Mouse (Mus musculus) embryonic facial prominence, embryonic 10.5 days (tissue): ENCODE measurements at regions not wholly inside any gene's neighbourhood (a gene's known extent, or its start where the extent isn't known, plus 50 kb on each side); places are given as distances from the start of the nearest gene placed in this dataset.

Experiments
- DNase-seq: peaks from one replicate; pipeline ENCODE4 v3.0.0-alpha.2; 2017; ENCODE audit warnings: low spot score
- H3K27ac ChIP-seq: fragments of 300-500 bp; sonication (generic); replicated peaks from 2 replicates; pipeline ENCODE4 v1.5.1; 2016; ENCODE audit warnings: mild to moderate bottlenecking
- H3K27me3 ChIP-seq: fragments of 300-500 bp; sonication (generic); replicated peaks from 2 replicates; pipeline ENCODE4 v1.6.1; 2016; ENCODE audit warnings: low read depth, mild to moderate bottlenecking; ENCODE audit not compliant: poor library complexity, severe bottlenecking
- H3K36me3 ChIP-seq: fragments of 300-500 bp; sonication (generic); replicated peaks from 2 replicates; pipeline ENCODE4 v1.6.1; 2016; ENCODE audit warnings: mild to moderate bottlenecking, moderate library complexity
- H3K4me1 ChIP-seq: fragments of 300-500 bp; sonication (generic); 2 replicates; pipeline ENCODE4 v1.6.1; 2016
- H3K4me3 ChIP-seq: fragments of 300-500 bp; sonication (generic); 2 replicates; pipeline ENCODE4 v1.5.1; 2016; ENCODE audit warnings: mild to moderate bottlenecking, moderate library complexity
- H3K9me3 ChIP-seq: fragments of 300-500 bp; sonication (generic); 2 replicates; pipeline ENCODE4 v1.6.1; 2016; ENCODE audit warnings: mild to moderate bottlenecking
- whole genome bisulfite sequencing: fragments of 180-500 bp; shearing (Covaris S2); methylation state at CpG from one replicate; pipeline ENCODE4 v1.1.7; 2016; 5-methylcytosine and 5-hydroxymethylcytosine counted together

DNA sequence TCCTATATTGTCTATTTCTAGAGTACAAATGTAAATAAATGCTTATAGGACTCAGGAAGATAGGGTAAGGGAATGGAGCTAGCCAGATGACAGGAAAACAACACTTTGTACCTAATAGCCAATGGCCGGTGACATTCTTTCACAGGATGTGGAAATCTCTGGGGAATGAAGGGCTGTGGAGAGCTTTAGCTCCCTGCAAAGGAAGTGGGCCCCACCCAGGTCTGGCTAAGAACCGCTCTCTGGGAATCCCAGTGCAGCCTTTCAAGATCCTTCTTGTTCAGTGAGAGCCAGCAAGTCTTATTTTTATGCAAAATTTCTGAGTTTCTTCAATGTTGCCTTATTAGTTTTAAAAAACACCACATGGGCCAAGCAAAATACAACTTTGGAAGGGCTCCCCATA is 54.7 kb upstream of the Pappa2 start:
- DNase-seq, result no peak
- Histone ChIP-seq H3K4me3 (no peak overlapping the region), H3K9me3 (no peaks in the 10 kb centered on the region), H3K27me3 (no peaks in the 10 kb centered on the region), H3K27ac (no peak overlapping the region), H3K36me3 (no peaks in the 10 kb centered on the region), H3K4me1 (no peaks in the 10 kb centered on the region)
- 53% methylated on average over 2 of the region's 2 CpGs for WGBS

DNA sequence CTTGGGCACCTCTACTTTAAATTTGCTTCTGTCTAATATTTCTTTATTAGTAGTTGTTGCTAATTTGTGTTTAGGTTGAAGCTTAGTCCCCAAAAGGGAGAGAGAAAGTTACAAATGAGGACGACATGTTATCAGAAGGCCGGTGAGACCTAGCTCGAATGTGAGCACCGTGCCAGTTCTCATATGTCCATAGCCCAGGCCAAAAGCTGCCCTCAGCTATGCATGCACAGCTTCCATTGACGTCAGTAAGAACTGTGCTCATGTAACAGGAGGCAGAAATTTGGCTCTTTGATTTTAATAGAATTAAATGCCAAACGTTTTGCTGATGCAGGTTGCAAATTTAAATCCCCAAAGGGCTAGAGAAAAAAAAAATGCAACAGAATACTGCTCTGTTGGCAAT is 56.1 kb upstream of the Pappa2 start:
- WGBS, result 75% methylated on average over 6 of the region's 6 CpGs

DNA sequence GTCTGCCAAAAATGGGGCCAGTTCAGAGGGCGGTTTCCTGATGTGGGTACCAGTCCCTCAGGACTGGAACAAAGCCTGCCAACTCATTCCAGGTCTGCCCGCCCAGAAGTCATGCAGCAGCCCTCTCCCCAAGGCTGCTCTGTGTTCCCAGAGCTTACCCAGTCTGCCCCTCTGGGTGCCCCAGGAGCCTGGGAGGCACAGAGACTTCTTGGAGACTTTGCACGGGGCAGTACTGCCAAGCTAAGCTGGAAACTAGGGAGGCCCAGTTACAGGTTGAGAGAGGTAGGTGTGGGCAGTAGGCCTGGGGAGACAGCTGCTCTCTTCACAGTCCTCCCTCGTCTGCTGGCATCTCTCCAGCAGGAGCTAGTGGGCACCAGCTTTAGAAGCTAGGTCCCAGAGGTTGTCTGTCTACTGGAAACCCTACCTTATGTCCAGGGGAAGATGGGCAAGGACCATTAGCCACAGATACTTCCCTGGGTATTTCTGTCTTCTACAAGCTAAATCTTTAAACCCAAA is 65.6 kb upstream of the Pappa2 start:
- H3K4me3 ChIP-seq, result no peak overlapping the region
- H3K27ac ChIP-seq, result no peak overlapping the region
- H3K9me3 ChIP-seq, result no peaks in the 10 kb centered on the region
- H3K4me1 ChIP-seq, result peaks cover 5% of the 10 kb centered on the region; the same call in 1 of the 2 replicates
- no peaks in the 10 kb centered on the region for H3K36me3 ChIP-seq
- H3K27me3 ChIP-seq, result no peaks in the 10 kb centered on the region
- WGBS, result 84% methylated on average over 4 of the region's 4 CpGs
- DNase-seq, result no peak

More for the DNA sequence above, 56.1 kb upstream of the Pappa2 start:
- H3K36me3 ChIP-seq, result no peaks in the 10 kb centered on the region
- no peaks in the 10 kb centered on the region for H3K27me3 ChIP-seq
- no peak overlapping the region for H3K4me3 ChIP-seq
- H3K4me1 ChIP-seq, result no peaks in the 10 kb centered on the region
- DNase-seq, result no peak
- H3K27ac ChIP-seq, result no peak overlapping the region
- H3K9me3 ChIP-seq, result no peaks in the 10 kb centered on the region

DNA sequence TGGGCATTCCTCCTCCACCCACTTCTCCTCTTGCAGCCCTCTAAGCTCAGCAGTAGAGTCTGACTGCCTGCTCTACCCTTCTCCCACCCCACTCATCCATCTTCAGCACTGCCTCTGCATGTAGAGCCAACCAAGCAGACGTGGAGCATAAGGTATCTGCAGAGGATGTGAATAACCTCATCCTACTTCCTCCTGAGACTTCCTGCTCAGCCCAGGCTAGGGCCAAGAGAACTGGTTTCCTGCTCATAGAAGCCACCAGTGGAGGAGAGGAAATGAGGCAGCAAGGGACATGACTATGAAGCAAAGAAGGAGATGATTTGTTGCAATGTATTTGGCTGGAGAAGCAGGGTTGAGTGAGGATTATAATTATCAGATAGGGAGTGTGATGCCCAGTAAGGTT is 84.7 kb upstream of the Pappa2 start:
- 50% methylated on average over 1 of the region's 1 CpGs for WGBS
- Histone ChIP-seq H3K27ac (no peak overlapping the region), H3K4me3 (no peak overlapping the region), H3K9me3 (no peaks in the 10 kb centered on the region), H3K4me1 (no peaks in the 10 kb centered on the region), H3K27me3 (no peaks in the 10 kb centered on the region), H3K36me3 (no peaks in the 10 kb centered on the region)
- DNase-seq, result no peak

DNA sequence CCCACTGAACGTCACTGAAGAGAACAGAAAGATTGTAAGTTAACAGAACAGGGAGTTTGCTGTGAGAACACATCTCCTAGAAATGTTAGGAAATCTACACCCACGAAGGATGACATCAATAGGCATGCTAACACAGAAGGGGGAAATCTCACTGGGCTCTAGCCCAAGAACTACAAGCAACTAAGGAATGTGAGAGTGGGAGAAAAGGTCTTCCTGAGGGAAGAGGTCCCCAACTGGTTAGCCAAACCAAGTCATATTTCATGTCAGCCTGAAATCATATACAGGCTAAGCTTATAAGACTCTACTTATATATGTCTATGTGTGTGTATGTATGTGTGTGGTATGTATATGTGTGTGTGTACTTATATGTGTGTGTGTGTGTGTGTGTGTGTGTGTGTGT is 118.9 kb upstream of the Pappa2 start:
- Histone ChIP-seq H3K9me3 (no peaks in the 10 kb centered on the region), H3K27me3 (no peaks in the 10 kb centered on the region), H3K4me1 (no peaks in the 10 kb centered on the region), H3K36me3 (no peaks in the 10 kb centered on the region), H3K4me3 (no peak overlapping the region), H3K27ac (no peak overlapping the region)
- DNase-seq, result no peak
- WGBS, result 84% methylated on average over 2 of the region's 2 CpGs

DNA sequence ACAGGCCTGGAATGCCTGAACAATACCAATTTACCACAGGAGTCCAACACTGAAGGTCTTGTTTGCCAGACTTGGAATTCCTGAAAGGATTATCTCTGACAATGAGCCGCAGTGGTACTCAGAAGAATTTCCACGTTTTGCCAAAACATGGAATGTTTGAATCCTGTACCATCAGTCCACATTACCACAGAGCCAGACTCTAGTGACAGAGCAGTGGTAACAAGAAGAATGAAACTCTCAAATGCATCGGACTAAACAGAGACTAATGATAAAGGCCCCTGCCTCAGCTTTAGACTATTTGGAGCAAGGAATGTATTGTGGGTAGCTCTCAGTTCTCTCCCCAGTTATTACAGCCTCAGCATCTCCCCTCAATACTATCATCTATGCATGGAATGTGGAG is 109.9 kb upstream of the Cop1 start:
- WGBS, result 70% methylated on average over 3 of the region's 3 CpGs

DNA sequence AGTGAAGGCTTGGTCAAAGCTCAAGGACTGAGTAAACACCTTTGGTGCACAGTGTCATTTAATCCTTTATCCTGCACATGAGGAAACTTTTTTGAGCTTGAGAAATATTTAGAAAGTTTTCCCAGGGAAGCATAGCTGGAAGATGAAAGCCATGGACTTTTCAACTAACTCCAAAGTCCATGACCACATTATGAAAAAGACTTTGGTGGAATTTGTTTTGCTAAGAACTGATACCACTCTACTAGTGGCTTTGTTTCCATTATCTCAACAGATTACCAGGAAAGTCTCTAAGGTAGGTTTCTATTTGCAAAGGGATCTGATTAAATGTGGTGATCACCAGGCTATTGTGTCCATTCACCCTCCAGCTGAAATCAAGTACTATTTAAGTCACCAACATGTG is 107.2 kb upstream of the Cop1 start:
- no peak for DNase-seq

More for the DNA sequence above, 109.9 kb upstream of the Cop1 start:
- DNase-seq, result no peak
- Histone ChIP-seq H3K4me3 (no peak overlapping the region), H3K27ac (no peak overlapping the region), H3K36me3 (no peaks in the 10 kb centered on the region), H3K27me3 (no peaks in the 10 kb centered on the region), H3K4me1 (peaks cover 3% of the 10 kb centered on the region; the same call in 1 of the 2 replicates), H3K9me3 (no peaks in the 10 kb centered on the region)

DNA sequence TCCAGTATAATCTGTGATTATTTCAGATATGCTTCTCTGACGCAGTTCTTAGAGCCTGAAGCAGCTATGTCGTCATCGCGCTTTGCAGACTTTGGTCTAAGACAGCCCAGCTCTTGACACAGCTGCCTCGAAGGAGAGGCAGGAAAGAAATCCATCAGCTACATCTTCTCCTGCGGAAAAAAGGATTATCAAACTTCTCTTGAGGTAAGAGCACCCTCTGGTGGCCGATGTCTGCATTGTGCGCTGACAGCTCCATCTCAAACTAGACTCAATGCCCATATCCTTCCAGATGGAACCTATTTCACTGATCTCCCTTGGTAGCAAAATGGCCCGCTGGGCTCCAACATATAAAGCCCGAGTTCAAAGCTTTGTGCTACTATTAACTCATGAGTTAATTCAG is 96.8 kb upstream of the Cop1 start:
- H3K4me3 ChIP-seq, result no peak overlapping the region
- 8% methylated on average over 10 of the region's 10 CpGs for WGBS
- H3K4me1 ChIP-seq, result no peaks in the 10 kb centered on the region
- DNase-seq, result peak; percentile 83
- H3K36me3 ChIP-seq, result no peaks in the 10 kb centered on the region
- no peaks in the 10 kb centered on the region for H3K9me3 ChIP-seq
- no peaks in the 10 kb centered on the region for H3K27me3 ChIP-seq
- no peak overlapping the region for H3K27ac ChIP-seq

More for the DNA sequence above, 107.2 kb upstream of the Cop1 start:
- Histone ChIP-seq H3K27me3 (no peaks in the 10 kb centered on the region), H3K4me1 (peaks cover 3% of the 10 kb centered on the region; the same call in 1 of the 2 replicates), H3K9me3 (no peaks in the 10 kb centered on the region), H3K36me3 (no peaks in the 10 kb centered on the region), H3K27ac (no peak overlapping the region), H3K4me3 (no peak overlapping the region)

DNA sequence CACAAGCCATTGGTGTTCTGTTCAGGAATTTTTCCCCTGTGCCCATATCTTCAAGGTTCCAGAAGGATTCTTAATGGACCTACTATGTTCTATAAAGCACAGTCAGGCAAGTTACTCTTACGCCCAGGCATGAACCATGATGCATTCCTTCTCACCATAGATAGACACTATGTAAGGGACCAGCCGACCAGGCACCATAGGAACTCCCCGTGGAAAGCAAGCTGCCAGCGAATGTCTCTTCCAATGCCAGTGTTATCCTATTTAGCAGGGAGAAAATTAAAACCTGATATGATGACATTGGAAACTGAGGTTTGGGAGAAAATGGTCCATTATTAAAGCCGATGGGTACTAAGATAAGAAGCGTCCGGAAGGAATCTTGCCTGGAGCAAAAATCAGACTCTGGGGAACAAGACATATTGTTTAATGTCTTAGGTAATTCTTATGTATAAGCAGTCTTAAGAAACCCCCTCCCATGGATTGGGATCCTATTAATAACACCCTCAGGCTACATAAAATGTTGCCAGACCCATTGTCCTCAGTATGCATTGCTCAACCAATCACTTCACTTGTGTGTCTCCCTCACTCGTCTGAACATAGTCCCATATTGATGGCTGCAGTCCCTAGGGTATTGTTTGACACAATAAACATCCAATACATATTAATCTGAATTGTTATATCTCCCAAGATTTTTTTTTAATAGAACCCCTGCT is 84.2 kb upstream of the Cop1 start:
- WGBS, result 87% methylated on average over 8 of the region's 8 CpGs
- Histone ChIP-seq H3K9me3 (no peaks in the 10 kb centered on the region), H3K27ac (no peak overlapping the region), H3K4me1 (no peaks in the 10 kb centered on the region), H3K27me3 (no peaks in the 10 kb centered on the region), H3K36me3 (no peaks in the 10 kb centered on the region), H3K4me3 (no peak overlapping the region)
- no peak for DNase-seq

DNA sequence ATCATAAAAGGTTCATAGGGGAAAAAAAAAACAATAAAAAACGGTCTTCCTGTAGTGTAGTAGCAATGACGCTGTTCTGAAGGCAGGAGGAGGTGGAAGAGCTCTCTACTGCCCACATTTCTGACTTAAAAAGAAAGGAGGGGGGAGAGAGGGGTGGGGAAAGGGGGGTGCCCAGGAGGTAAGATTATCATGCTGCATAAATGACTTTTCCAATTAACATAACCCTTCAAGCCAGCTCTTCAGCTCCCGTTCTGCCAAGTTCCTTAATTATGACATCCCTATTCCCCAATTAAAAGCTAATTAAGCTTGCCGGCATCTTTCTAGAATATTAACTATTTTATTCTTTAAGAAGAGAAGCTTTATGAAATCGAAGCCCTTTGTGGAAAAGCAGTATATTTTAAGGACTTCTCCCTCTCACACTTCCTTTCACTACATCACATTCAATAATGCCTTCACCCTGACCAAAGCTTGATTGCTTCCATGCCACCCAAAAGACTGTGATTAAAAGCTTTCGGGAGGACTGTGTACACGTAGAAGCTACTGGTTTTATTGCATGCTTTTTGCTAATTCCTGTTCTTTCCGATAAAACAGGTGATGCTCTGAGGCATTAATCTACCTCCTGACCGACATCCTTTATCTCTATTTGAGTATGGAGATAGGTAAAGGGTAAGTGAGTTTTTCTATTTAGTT is 83.5 kb upstream of the Cop1 start:
- Histone ChIP-seq H3K9me3 (no peaks in the 10 kb centered on the region), H3K36me3 (no peaks in the 10 kb centered on the region), H3K27ac (no peak overlapping the region), H3K27me3 (no peaks in the 10 kb centered on the region), H3K4me3 (no peak overlapping the region), H3K4me1 (no peaks in the 10 kb centered on the region)
- no peak for DNase-seq
- 81% methylated on average over 9 of the region's 9 CpGs for WGBS

DNA sequence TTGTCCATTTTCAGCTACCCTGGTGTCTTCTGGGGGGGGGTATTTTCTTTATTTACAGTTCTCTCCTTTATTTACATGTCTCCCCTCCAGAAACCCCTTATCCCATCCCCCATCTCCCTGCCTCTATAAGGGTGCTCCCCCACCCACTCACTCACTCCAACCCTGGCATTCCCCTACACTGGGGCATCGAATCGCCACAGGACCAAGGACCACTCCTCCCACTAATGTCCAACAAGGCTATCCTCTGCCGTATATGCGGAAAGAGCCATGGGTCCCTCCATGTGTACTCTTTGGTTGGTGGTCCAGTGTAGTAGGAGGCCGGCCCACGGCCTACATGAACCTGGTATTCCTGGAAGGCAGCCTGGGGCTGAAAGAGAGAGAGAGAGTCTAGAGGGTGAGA is 82.9 kb upstream of the Cop1 start:
- Histone ChIP-seq H3K27me3 (no peaks in the 10 kb centered on the region), H3K36me3 (no peaks in the 10 kb centered on the region), H3K4me1 (no peaks in the 10 kb centered on the region), H3K4me3 (no peak overlapping the region), H3K9me3 (no peaks in the 10 kb centered on the region), H3K27ac (no peak overlapping the region)
- 81% methylated on average over 6 of the region's 6 CpGs for WGBS
- no peak for DNase-seq

DNA sequence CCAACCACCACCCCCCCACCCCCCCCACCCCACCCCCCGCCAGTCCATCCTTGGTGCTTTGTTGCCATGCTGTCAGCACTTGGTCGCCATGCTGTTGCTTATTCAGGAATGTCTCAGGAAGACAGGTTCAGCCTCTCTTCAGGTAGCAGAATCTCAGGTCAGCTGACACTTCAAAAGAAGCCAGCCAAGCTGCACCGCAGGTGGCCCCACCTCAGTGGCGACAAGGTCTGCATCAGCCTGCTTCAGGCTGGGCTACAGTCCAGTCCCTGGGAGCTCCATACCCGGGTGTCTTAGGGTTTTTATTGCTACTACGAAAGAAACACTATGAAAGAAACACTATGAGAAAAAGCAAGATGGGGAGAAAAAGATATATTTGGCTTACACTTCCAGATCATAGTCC is 82.4 kb upstream of the Cop1 start:
- H3K27ac ChIP-seq, result no peak overlapping the region
- no peak overlapping the region for H3K4me3 ChIP-seq
- no peaks in the 10 kb centered on the region for H3K9me3 ChIP-seq
- WGBS, result 52% methylated on average over 6 of the region's 6 CpGs
- no peaks in the 10 kb centered on the region for H3K27me3 ChIP-seq
- H3K4me1 ChIP-seq, result no peaks in the 10 kb centered on the region
- no peak for DNase-seq
- H3K36me3 ChIP-seq, result no peaks in the 10 kb centered on the region

DNA sequence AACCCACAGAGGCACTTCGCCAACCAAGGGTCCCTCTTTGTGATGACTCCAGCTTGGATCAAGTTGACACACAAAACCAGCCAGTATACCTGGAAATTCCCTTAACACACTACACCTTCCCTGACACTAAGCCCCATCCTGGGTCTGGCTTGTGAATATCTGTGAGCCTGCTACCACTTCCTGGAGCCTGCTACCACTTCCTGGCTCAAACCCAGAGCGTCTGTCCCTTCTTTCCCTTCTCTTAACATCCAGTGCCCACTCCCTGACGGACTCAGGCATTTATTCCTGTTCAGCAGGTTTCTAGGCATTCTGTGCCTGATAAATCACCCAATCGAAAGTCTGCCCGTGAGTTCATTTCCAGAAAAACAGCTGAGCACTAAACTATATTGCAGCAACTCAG is 81.8 kb upstream of the Cop1 start:
- Histone ChIP-seq H3K4me1 (no peaks in the 10 kb centered on the region), H3K27me3 (no peaks in the 10 kb centered on the region), H3K9me3 (no peaks in the 10 kb centered on the region), H3K4me3 (no peak overlapping the region), H3K36me3 (no peaks in the 10 kb centered on the region), H3K27ac (no peak overlapping the region)
- no peak for DNase-seq
- 84% methylated on average over 5 of the region's 5 CpGs for WGBS
